Mouse (Mus musculus) limb, embryonic 11.5 days (tissue): ENCODE results near the gene Arhgef17. TPM values are rescaled to one million over a fixed set of nuclear protein-coding genes. Genes with fewer than 3 reads are reported as not detected.

Experiments used
- ATAC-seq: fragments of 200-750 bp; cut with Nextera tagmentation; 2 replicates; pipeline ENCODE4 v1.8.0; 2017; ENCODE audit warnings: low read depth; ENCODE audit not compliant: insufficient number of reproducible peaks, low FRiP score, low TSS enrichment
- DNase-seq: peaks from one replicate; pipeline ENCODE4 v3.0.0-alpha.2; 2015; ENCODE audit warnings: low spot score
- H3K27ac ChIP-seq: fragments of 300-500 bp; sonication (generic); replicated peaks from 2 replicates; pipeline ENCODE4 v1.5.1; 2014; ENCODE audit warnings: low read depth, mild to moderate bottlenecking, low read length
- H3K27me3 ChIP-seq: fragments of 300-500 bp; sonication (generic); 2 replicates; pipeline ENCODE4 v1.6.1; 2014; ENCODE audit warnings: mild to moderate bottlenecking, low read length, mixed read lengths; ENCODE audit not compliant: control insufficient read depth, insufficient read depth
- H3K36me3 ChIP-seq: fragments of 300-500 bp; sonication (generic); 2 replicates; pipeline ENCODE4 v1.6.1; 2014; ENCODE audit warnings: mild to moderate bottlenecking, low read length, moderate library complexity, mixed read lengths; ENCODE audit not compliant: control insufficient read depth, insufficient read depth
- H3K4me1 ChIP-seq: fragments of 300-500 bp; sonication (generic); 2 replicates; pipeline ENCODE4 v1.6.1; 2014; ENCODE audit warnings: low read length, mixed read lengths; ENCODE audit not compliant: control insufficient read depth, insufficient read depth
- H3K4me2 ChIP-seq: fragments of 300-500 bp; sonication (generic); 2 replicates; pipeline ENCODE4 v1.6.1; 2014; ENCODE audit warnings: low read depth, mild to moderate bottlenecking, moderate library complexity; ENCODE audit not compliant: severe bottlenecking
- H3K4me3 ChIP-seq: fragments of 300-500 bp; sonication (generic); 2 replicates; pipeline ENCODE4 v1.5.1; 2014; ENCODE audit warnings: low read depth, low read length
- H3K9ac ChIP-seq: fragments of 300-500 bp; sonication (generic); 2 replicates; pipeline ENCODE4 v1.6.1; 2014; ENCODE audit warnings: mild to moderate bottlenecking, low read length
- H3K9me3 ChIP-seq: fragments of 300-500 bp; sonication (generic); 2 replicates; pipeline ENCODE4 v1.6.1; 2016; ENCODE audit warnings: low read length; ENCODE audit not compliant: control insufficient read depth
- WGBS: fragments of 180-500 bp; shearing (Covaris S2); extraction: QIAGEN DNeasy Blood & Tissue Kit; methylation state at CpG from one replicate; pipeline ENCODE4 v1.1.7; 2014; 5-methylcytosine and 5-hydroxymethylcytosine counted together
- polyA plus RNA-seq: library from polyadenylated mRNA; unstranded; fragments of >200 nt; fragmentation: Nextera tagmentation; extraction: Ambion mirVana; gene quantifications from 2 replicates; pipeline ENCODE4 v1.2.1, GENCODE M21; 2014

Arhgef17 gene
- polyA plus RNA-seq, 1 experiment from 2014 or later, result 12.6 TPM

DNA sequence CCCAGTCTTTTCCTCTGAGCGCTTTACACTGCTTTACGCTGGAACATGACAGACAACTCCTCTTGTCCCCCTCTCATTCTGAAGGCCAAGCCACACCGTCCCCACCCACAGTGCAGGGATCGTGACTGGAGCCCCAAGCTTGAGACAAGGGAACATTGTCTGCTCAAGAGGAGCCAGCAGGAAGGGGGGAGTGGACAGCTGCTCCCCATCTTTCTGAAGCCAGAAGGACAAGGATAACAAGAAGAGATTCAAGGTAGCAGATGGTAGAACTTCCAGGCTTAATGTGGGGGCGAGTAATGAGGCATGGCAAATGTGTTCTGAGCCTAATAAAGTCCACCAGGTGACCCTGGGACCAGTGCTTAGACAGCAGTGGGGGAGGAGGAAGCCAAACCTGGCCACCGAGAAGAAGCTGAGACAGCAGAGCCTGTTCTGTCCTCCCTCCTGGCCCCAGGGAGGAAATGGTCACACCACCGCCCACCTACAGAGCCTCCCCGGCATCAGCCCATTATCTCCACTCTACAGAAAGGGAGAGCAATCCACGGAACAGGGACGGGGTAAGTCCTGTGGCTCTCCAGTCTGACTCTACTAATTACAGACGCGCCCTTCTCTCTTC, 5.5 kb downstream of the Arhgef17 start:
- Histone ChIP-seq H3K4me3 (peak overlapping the region; percentile 85), H3K27ac (no peak overlapping the region), H3K9ac (peak overlapping the region; percentile 58), H3K4me2 (peak overlapping the region; percentile 60), H3K9me3 (no peaks in the 10 kb centered on the region), H3K36me3 (peaks cover 8% of the 10 kb centered on the region), H3K4me1 (peaks cover 65% of the 10 kb centered on the region), H3K27me3 (no peaks in the 10 kb centered on the region)
- 29% methylated on average over 12 of the region's 12 CpGs for WGBS
- DNase-seq (no peak), ATAC-seq (no peak)

DNA sequence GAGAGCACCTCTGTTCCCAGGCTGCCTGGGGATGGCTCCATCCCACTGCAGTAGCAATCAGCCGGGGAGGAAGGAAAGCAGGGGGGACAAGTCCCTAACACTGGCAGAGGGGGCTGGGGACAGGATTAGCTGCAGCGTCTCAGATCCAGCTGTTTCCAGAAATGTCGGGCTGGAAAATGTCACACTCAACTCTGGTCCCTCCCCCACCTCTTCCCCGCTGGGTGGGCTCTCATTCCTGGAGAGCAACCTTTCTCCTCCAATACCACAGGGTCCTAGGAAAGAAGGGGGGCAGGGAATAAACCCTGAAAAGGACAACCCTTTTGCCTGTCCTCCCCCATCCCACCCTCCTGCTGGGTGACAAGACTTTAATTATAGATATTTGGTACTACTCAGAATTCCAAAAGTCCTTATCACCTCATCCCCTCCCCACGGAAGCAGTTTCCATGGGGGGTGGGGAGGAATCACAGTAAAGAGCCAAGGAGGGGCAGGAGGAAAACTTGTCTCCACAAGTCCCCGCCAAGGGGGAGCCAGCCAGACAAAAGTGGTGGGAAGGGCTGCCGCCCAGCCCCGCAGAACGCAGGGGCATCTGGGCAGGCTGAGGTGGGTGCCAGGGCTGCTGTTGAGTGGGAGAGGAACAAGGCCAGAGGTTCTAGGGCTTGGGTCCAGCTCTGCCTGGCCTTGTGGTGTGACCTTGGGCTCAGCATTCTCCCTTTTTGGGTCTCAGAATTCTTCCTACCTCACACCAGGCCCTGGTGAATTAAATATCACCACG, 7.0 kb downstream of the Arhgef17 start:
- Histone ChIP-seq H3K27me3 (no peaks in the 10 kb centered on the region), H3K4me2 (peak overlapping the region; percentile 60), H3K4me3 (peak overlapping the region; percentile 85), H3K4me1 (peaks cover 64% of the 10 kb centered on the region), H3K9me3 (no peaks in the 10 kb centered on the region), H3K27ac (no peak overlapping the region), H3K9ac (peak overlapping the region; percentile 28; the same call in 1 of the 2 replicates), H3K36me3 (peaks cover 10% of the 10 kb centered on the region)
- DNase-seq (no peak), ATAC-seq (peak; percentile 26; the same call in 1 of the 2 replicates)
- whole genome bisulfite sequencing, result 20% methylated on average over 10 of the region's 10 CpGs

DNA sequence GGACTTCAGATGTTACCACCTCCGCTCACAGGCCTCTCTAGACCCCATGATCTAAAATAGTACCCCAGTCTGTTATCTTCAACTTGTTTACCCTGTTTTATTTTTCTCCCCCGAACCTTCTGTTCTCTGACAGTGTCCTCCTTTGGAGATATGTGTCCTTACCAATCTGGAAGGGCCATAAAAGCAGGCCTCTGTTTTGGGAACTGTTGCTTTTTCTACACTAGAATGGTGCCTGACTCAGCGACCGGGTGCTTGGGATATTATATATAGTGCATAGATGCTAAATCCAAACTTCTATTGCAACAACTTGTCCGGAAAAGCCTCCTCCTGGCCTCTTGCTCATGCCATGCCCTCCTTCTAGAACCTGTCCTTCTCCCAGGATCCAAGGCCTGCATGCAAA, 7.7 kb downstream of the Arhgef17 start:
- no peak overlapping the region for H3K9ac ChIP-seq

GRCm38 (mm10) chr7:100922907-100923306, 9.0 kb downstream of the Arhgef17 start:
- peaks cover 10% of the 10 kb centered on the region for H3K36me3 ChIP-seq
- 90% methylated on average over 4 of the region's 4 CpGs for WGBS
- H3K27me3 ChIP-seq, result no peaks in the 10 kb centered on the region
- DNase-seq (no peak), ATAC-seq (no peak)
- no peak overlapping the region for H3K4me3 ChIP-seq
- H3K4me2 ChIP-seq, result no peak overlapping the region
- H3K9ac ChIP-seq, result no peak overlapping the region
- no peaks in the 10 kb centered on the region for H3K9me3 ChIP-seq
- peaks cover 62% of the 10 kb centered on the region for H3K4me1 ChIP-seq
- H3K27ac ChIP-seq, result no peak overlapping the region

More for the DNA sequence above, 7.7 kb downstream of the Arhgef17 start:
- Histone ChIP-seq H3K4me2 (peak overlapping the region; percentile 60; the same call in 1 of the 2 replicates), H3K4me3 (no peak overlapping the region), H3K36me3 (peaks cover 10% of the 10 kb centered on the region), H3K4me1 (peaks cover 64% of the 10 kb centered on the region), H3K27me3 (no peaks in the 10 kb centered on the region), H3K27ac (no peak overlapping the region), H3K9me3 (no peaks in the 10 kb centered on the region)
- 82% methylated on average over 5 of the region's 5 CpGs for WGBS
- DNase-seq, result no peak
- ATAC-seq, result no peak

GRCm38 (mm10) chr7:100921289-100921688, 10.6 kb downstream of the Arhgef17 start:
- H3K4me3 ChIP-seq, result no peak overlapping the region
- ATAC-seq (no peak), DNase-seq (no peak)
- H3K36me3 ChIP-seq, result peaks cover 10% of the 10 kb centered on the region
- H3K27me3 ChIP-seq, result no peaks in the 10 kb centered on the region
- H3K9ac ChIP-seq, result no peak overlapping the region
- H3K4me2 ChIP-seq, result no peak overlapping the region
- H3K27ac ChIP-seq, result no peak overlapping the region
- no peaks in the 10 kb centered on the region for H3K9me3 ChIP-seq
- H3K4me1 ChIP-seq, result peaks cover 54% of the 10 kb centered on the region
- WGBS, result 92% methylated on average over 5 of the region's 5 CpGs

DNA sequence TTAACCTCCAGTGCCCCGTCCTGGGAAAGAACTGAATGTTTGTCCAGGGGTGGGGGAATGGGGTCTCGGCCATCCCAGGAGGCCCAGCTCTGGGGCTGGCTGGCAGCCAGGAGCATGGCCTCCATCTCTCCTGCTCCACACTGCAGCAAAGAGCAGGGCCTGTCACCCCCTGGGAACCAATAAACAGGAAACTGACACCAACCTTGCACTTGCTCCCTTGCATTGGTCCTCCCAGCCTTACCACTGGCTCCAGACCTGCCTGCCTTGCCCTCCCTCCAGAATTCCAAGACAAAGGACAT, 12.1 kb downstream of the Arhgef17 start:
- H3K36me3 ChIP-seq, result peaks cover 12% of the 10 kb centered on the region
- 6% methylated on average over 2 of the region's 2 CpGs for WGBS
- H3K4me1 ChIP-seq, result peaks cover 38% of the 10 kb centered on the region
- H3K4me2 ChIP-seq, result peak overlapping the region; percentile 5; the same call in 1 of the 2 replicates
- H3K4me3 ChIP-seq, result no peak overlapping the region
- DNase-seq, result peak; percentile 55
- H3K27me3 ChIP-seq, result no peaks in the 10 kb centered on the region
- 0 out of 2 replicates have a peak overlapping the region, but pooled peaks have one; percentile 8 for H3K9ac ChIP-seq
- 0 out of 2 replicates have a peak, but pooled peaks have one; percentile 38 for ATAC-seq
- H3K27ac ChIP-seq, result peak overlapping the region; percentile 43
- H3K9me3 ChIP-seq, result no peaks in the 10 kb centered on the region

GRCm38 (mm10) chr7:100919006-100919808, 12.7 kb downstream of the Arhgef17 start:
- DNase-seq (no peak), ATAC-seq (no peak)
- Histone ChIP-seq H3K9ac (0 out of 2 replicates have a peak overlapping the region, but pooled peaks have one; percentile 8), H3K4me2 (peak overlapping the region; percentile 5; the same call in 1 of the 2 replicates), H3K9me3 (no peaks in the 10 kb centered on the region), H3K36me3 (peaks cover 12% of the 10 kb centered on the region), H3K27me3 (no peaks in the 10 kb centered on the region), H3K27ac (peak overlapping the region; percentile 43; the same call in 1 of the 2 replicates), H3K4me3 (no peak overlapping the region), H3K4me1 (peaks cover 33% of the 10 kb centered on the region)
- 33% methylated on average over 7 of the region's 7 CpGs for WGBS

- Histone ChIP-seq H3K9ac (peak overlapping the region; percentile 43), H3K27ac (no peak overlapping the region), H3K4me3 (no peak overlapping the region), H3K4me2 (no peak overlapping the region), H3K9me3 (no peaks in the 10 kb centered on the region), H3K36me3 (peaks cover 12% of the 10 kb centered on the region), H3K27me3 (no peaks in the 10 kb centered on the region), H3K4me1 (peaks cover 27% of the 10 kb centered on the region)
- no peak for DNase-seq
- WGBS, result 39% methylated on average over 7 of the region's 9 CpGs
- ATAC-seq, result no peak
These were observed 13.7 kb downstream of the Arhgef17 start for GRCm38 (mm10) chr7:100918176-100918575.
